Mouse (Mus musculus) brain, embryonic 18.5 days (tissue): ENCODE results near the gene Ctsw.

Experiments used
- DNase-seq: peaks from one replicate; pipeline ENCODE4 v3.0.0-alpha.2; 2012; ENCODE audit warnings: low read depth, low spot score

Ctsw gene

GRCm38 (mm10) chr19:5487768-5488550 lies 19.7 kb upstream of the Ctsw start, which contains the start of gene Mus81:
TSS of gene Mus81 (minus strand) at chr19:5488402.
- DNase-seq, result peak; percentile 89

DNA sequence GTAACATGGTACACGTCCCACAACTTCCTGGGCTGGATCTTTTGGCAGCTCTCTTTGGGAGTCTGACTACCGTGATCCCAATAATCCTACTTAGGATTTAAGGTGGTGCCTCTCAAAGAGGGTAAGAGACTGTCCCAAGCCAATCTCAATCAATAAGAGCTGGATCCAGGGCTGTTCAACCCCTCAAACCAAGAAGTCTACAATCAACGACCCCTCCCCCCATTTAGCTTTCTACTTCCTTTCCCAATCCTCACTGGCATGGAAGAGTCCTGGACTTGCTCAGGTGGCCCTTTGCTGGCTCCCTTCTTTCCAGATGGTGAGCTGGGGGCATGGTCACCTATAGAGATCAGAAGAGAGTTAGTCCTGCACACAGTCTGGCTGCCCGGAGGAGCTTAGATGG lies 18.5 kb upstream of the Ctsw start:
- DNase-seq, result no peak

DNA sequence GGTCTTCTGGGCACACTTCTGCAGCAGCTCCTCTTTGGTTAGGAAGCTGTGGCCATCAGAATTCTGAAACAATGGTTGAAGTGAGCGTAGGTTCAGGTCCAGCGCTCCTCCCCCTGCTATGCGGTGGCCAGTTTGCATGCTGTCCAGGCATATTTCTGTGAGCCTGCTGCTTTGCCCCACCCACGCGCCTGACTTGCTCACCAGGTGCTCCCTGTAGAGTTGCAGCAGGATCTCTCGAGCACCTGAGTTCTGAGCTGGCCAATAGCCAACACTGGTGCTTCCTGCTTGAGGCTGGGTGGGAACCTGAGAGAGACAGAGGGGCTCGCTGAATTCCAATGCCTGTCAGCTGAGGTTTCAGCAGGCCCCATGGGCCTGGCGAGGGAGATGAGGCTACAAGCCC lies 18.0 kb upstream of the Ctsw start:
- no peak for DNase-seq

GRCm38 (mm10) chr19:5485821-5486220 lies 17.5 kb upstream of the Ctsw start:
- no peak for DNase-seq

DNA sequence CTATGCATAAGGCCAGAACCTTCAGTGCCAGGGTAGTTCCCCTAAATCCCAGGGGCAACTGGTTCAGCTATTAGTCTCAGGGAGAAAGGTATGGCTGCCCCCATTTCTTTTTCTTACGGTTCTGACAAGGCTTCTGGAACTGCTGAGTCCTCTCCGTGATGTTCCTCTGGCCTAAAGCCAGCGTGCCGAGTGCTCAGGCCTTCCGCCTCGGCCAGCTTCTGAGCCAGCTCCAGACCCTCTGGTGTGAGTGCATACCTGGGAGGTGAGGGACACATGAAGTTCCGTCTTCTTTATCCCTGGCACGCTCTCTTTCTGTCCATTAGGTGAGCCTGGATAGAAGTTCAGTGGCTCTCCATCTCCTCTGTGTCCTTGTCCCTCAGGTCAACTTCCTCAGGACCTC lies 17.1 kb upstream of the Ctsw start:
- no peak for DNase-seq

DNA sequence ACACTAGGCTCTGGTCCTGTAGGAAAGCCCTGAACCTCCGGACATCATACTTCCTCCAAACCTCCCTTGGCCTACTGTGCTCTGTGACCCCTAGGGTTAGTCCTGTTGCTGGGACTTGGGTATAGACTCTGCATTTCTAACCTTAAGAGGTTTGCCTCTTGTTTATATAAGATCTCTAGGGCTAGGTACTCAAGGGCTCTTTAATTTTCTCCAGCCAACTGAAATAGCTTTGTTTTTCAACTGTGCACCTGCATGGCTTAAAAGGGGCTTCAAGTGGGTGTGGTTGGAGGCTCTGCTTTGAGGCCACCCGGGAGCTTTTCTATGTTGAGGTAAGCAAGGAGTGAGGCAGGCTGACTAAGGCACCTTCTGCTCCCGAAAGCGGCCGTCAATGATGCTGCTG lies 16.2 kb upstream of the Ctsw start:
- no peak for DNase-seq

GRCm38 (mm10) chr19:5483386-5484359 lies 15.4 kb upstream of the Ctsw start:
- DNase-seq, result no peak

- no peak for DNase-seq
Observed at GRCm38 (mm10) chr19:5481398-5481797, 13.1 kb upstream of the Ctsw start.

DNA sequence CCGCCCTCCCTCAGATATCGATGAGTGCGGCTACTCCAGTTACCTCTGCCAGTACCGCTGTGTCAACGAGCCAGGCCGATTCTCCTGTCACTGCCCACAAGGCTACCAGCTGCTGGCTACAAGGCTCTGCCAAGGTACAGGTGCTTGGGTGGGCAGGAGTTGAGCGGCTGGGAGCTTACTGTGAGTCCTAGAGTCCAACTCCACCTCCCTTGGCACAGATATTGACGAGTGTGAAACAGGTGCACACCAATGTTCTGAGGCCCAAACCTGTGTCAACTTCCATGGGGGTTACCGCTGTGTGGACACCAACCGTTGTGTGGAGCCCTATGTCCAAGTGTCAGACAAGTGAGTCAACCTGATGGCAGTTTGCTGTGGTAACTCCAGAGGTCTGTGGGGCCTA lies 11.7 kb upstream of the Ctsw start:
- DNase-seq, result no peak

- no peak for DNase-seq
Observed at GRCm38 (mm10) chr19:5477668-5478300, 9.5 kb upstream of the Ctsw start.

DNA sequence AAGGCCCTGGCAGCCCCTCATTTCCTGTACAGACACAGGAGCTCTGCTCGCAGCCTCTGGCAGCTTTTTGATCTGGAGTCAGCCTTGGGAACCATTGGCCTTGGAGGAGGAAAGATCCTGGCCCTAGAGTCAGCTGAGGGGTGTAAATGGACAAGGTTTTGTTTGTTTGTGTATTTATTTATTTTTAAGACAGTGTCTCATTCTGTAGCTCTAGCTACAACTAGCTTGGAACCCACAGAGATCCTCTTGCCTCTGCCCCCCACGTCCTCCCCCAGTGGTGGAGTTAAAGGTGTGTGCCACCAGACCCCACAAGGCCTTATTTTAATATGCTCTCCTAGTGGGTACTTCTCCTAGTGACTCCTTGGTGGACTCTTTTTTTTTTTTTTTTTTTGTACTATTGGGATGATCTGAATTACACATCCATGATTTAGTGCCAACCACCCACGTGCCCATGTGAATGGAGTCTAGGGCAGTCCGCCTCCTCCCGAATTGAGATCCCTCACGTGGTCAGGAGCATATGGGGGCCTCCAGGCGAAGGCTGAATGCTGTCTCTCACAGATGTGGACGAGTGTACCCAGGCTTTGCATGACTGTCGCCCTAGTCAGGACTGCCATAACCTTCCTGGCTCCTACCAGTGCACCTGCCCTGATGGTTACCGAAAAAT lies 8.8 kb upstream of the Ctsw start:
- no peak for DNase-seq

DNA sequence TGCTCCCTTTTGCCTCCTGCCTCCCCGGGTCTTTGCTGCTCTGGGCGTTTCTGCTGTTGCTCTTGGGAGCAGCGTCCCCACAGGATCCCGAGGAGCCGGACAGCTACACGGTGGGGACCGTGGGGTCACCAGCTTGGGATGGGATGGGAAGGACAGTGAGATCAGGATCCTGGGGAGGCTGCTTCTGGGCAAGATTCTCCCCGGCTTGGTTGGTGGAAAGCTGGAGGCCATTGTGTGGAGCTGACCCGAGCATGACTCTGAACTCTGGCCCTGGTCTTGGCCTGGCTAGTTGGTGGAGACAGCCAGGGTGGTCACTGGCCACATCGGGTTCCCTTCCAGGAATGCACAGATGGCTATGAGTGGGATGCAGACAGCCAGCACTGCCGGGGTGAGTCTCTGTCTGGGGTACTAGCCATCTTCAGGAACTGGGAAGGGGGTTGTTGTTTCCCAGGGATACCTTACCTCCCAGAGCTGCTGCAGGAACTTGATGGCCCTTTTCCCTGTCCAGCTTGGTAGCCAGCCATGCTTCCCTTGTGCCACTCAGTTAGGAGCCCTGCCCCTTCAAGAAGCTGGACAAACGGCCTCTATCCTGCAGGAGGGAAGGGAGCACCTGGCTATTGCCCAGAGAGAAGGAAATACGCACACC lies 6.9 kb upstream of the Ctsw start:
- DNase-seq, result no peak

DNA sequence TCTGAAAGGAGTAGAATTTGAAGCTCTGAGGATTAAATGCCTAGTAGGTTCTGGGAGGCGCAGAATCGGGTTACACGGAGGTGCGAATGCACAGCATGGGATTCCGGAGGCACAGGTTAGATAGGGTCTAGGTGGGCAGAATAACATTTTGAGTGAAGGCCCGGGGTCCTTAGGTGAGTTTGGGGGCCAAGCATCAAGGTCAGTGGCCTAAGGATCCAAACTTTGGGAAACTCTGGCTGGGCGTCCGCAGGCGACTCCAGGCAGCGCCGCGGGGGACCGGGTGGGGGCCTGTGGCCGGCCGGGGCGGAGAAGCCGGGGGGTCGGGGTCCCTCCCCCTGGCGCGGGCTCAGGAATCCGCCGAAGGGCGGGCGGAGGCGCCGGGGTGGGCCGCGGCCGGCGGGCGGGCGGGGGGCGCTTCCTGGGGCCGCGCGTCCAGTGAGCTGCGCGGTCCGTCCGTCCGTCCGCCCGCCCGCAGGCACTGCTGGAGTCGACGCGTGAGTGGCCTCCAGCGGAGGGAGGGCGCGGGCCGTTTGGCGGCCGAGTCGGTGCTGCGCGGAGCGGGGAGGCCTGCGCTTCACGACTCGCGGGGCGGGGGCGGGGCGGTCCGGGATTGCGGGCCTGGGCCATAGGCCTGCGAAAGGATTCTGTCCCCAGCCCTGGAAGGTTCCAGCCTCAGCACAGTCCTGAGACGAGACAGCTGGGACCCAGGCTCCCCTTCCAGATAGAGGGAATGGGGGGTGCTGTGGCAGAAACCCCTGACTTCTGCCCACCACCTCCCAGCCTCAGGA lies 6.2 kb upstream of the Ctsw start:
- DNase-seq, result no peak

GRCm38 (mm10) chr19:5473720-5474119 lies 5.4 kb upstream of the Ctsw start, which contains the start of gene Efemp2:
TSS of gene Efemp2 (plus strand) at chr19:5473954.
- DNase-seq, result no peak

DNA sequence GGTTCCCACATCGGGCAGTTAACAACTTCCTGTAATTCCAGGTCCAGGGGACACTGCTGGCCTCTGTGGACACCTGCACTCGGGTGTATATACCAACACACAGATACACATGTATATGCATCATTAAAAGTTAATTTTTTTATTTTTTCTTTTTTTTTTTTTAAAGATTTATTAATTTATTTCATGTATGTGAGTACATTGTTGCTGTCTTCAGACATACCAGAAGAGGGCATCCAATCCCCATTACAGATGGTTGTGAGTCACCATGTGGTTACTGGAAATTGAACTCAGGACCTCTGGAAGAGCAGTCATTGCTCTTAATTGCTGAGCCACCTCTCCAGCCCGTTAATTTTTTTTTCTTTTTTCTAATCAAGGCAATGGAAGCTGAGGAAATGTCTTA lies 4.5 kb upstream of the Ctsw start:
- DNase-seq, result no peak

DNA sequence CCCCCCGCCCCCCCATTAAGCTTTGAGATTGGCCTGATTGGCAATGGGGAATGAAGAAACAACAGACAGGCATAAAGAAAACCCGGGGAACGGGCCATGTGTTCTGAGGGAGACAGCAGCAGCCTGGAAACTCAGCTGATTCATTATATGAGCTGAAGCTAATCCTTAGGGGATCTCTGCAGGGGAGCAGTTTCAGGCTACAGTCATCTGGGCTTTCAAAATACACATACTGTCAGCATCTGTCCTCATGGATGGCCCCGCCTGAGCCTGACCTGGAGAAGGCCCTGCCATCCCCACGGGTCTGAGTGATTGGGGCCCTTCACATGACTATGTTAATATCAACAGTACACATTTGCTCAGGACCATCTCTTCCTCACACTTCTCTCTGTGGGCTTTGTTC lies 3.5 kb upstream of the Ctsw start:
- no peak for DNase-seq

- no peak for DNase-seq
Observed at GRCm38 (mm10) chr19:5466916-5467500, 1.3 kb downstream of the Ctsw start.

DNA sequence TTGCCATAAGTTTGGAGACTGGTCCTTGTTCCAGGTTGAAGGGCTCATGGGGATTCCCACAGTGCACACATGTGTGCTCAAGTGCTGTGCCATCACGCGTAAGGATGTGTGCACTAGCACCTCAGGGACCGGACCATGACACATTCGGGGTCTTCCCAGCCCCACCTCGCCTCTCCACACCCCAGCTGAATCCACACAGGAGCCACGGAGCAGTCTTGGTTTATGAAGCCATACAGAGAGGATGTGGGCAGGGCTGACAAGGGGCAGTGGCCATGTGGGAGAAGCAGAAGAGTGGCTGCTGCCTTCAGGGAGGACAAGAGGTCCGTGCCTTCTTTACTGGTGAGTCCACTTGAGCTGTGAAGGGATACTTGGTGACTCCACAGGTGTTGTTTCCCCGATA lies 3.3 kb downstream of the Ctsw start:
- no peak for DNase-seq

- DNase-seq, result no peak
Observed at GRCm38 (mm10) chr19:5463791-5464562, 4.3 kb downstream of the Ctsw start.
